Mouse (Mus musculus) telencephalon, adult 2 months (tissue): ENCODE measurements around the gene Rnf114.

Experiments used
- DNase-seq: peaks from one replicate; pipeline ENCODE4 v3.0.0-alpha.2; 2011; ENCODE audit warnings: low read depth, low spot score

Rnf114 gene

GRCm38 (mm10) chr2:167539536-167540476 lies 47.4 kb downstream of the Rnf114 start:
- no peak for DNase-seq

- no peak for DNase-seq
Measured at GRCm38 (mm10) chr2:167540477-167541110, 48.1 kb downstream of the Rnf114 start.

- DNase-seq, result no peak
Measured at GRCm38 (mm10) chr2:167541324-167541723, 48.9 kb downstream of the Rnf114 start.

DNA sequence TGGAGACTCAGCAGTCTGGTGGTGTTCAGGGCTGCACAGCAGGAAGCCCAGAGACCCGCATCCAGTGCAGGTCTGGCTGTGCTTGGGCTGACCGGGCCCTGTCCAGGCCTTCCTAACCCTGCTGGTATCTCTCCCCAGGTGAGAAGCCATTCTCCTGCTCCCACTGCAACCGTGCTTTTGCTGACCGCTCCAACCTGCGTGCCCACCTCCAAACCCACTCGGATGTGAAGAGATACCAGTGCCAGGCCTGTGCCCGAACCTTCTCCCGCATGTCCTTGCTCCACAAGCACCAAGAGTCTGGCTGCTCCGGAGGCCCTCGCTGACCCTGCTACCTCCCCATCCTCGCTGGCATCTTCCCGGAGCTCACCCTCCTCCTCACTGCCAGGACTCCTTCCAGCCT lies 49.3 kb downstream of the Rnf114 start:
- no peak for DNase-seq

- DNase-seq, result no peak
Measured at GRCm38 (mm10) chr2:167542361-167542760, 49.9 kb downstream of the Rnf114 start.

GRCm38 (mm10) chr2:167543121-167544003 lies 50.9 kb downstream of the Rnf114 start:
- DNase-seq, result no peak

DNA sequence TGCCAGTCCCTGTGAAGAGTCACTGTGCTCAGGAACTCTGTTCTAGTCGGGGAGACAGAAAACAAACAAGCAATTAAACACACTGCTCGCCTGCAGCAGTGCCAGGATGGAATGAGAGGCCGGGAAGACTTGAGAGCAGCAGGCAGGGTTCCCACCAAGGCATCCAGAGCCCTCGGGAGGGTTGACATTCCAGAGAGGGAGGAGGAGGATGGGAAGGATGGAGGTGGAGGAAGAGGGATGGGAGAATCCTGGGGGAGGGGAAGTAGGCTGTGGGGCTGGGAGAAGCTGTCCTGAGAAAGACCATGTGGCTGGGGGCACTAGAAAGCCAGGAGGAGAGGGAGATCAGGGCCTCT lies 51.5 kb downstream of the Rnf114 start:
- DNase-seq, result no peak

DNA sequence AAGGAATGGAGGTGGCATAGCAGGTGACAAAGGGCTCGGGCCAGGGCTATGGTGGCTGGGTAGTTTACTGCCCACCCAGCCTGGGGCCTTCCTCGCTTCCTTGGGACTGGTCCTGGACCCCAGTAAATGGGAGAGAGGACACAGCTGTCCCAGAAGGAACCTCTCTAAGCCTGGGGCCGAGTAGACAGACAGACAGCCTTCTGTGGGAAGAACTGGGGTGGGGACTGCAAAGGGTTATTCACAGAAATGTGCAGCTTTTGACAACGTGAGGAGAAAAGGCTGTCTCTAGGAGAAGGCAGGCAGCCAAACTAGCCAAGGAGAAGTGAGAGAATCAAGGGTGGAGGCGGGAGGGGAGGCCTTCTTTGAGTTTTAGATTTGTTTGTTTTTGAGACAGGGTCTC lies 52.0 kb downstream of the Rnf114 start:
- DNase-seq, result no peak

DNA sequence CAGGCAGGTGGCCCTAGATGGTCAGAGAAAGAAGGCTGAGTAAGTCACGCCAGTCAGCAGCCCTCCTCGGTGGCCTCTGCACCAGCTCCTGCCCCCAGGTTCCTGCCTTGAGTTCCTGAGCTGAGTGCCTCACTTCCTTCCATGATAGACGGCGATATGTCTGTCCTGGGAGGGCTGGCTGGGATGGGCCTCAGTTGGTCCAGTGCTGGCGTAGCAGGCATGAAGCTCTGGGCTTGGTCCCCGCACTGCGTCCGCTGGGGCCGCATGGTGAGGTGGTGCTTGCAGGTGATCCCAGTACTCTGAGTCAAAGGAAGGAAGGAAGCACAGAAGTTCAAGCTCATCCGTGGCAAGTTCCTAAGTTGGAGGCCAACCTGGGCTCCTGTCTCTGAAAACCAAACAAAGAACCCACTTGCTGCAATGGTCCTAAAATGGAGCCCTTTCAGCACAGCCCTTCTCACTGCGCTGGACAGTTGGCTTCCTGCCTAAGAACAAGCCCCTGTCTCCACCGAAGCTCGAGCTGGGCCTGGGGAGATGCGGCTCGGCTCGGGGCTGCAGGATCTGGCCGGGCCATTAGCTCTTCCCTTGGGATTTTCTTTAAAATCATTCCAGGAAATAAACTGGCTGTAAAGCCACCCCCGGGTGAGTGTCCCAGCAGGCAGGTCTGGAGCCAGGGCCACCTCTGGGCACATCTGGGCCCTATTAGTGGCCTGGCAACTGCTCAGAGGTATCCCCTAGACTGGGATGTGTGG lies 54.2 kb downstream of the Rnf114 start:
- DNase-seq, result no peak

DNA sequence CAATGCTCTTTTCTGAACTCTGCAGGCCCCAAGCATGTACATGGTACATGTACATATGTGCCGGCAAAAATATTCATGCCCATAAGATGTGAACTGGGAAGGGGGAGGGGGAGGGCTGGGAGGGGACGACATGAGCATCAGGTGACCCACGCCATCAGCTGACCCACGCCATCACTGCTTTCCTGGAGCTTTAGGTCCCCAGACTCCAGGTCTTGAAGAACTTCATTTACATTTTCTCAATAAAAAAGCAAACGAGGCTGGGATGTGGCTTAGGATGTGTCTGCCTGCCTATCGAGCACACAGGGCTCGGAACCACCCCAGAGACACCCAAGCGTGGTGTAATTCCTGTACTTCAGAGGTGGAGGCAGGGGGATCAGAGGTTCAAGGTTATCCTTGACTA lies 55.0 kb downstream of the Rnf114 start:
- no peak for DNase-seq

DNA sequence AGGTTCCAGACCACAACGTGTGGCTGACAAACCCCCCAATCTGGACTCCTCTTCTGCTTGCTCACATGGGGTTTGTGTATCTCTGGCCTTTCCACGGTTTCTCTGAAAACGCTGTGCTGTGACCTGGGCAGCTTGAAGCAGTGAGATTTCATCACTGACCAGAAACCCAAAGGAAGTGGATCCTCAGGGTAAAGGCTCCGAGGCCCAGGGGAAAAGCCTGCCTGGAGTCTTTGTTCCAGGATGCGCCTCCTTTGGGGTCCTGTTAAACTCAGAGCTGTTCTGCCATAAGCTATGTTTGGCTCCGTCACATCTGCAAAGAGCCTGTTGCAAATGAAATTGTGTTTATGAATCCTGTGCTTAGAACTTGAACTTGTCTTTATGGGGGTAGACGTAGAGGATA lies 56.5 kb downstream of the Rnf114 start:
- no peak for DNase-seq

GRCm38 (mm10) chr2:167550341-167550854 lies 58.0 kb downstream of the Rnf114 start:
- DNase-seq, result no peak

DNA sequence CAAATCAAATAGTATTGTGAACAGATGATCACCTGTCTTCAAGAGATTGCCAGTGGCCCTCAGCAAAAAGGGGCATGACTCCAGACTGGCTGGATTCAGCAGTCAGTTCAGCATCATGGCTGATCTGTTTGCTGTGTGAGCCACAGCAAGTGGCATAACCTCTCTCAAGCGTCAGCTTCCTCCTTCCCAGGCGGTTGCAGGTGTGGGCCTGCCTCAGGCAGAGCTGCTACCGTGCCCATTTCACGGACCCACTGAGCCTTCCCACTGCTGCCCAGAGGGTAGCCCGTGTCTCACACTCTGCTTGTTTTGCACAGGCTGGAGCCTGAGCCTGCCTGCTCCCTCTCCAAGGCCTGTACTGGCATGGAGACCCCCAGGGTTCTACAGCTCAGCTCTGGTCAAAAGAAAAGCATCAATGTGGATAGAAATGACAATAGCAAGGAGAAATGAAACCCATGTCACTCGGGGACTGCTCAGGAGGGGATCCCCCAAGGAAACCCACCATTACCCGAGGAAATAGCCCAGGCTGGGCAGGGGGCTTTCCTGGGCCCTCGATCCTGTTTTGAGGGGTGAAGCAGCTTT lies 59.0 kb downstream of the Rnf114 start:
- no peak for DNase-seq

GRCm38 (mm10) chr2:167552292-167552691 lies 59.8 kb downstream of the Rnf114 start:
- DNase-seq, result no peak

DNA sequence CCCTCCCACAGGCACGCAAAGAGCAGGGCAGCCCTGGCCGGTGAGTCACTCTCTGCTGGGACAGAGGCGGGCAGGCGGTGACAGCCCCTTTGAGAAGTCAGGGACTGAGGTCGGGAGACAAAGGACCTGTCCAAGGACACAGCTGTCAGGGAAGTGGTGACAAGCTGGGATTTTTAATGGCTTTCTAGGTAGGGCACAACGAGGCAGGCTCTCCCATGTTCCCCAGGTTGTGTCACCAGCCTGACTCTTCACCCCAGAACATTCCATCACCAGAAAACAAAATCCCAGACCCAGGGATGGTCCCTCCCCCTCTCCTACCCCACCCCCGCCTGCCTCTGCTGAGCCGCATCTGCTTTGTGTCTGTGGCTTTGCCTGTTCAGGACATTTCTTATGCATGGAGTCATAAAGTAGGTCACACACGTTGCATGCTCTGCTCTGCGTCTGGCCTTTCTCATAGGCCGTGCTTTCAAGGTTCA lies 60.5 kb downstream of the Rnf114 start:
- DNase-seq, result no peak

DNA sequence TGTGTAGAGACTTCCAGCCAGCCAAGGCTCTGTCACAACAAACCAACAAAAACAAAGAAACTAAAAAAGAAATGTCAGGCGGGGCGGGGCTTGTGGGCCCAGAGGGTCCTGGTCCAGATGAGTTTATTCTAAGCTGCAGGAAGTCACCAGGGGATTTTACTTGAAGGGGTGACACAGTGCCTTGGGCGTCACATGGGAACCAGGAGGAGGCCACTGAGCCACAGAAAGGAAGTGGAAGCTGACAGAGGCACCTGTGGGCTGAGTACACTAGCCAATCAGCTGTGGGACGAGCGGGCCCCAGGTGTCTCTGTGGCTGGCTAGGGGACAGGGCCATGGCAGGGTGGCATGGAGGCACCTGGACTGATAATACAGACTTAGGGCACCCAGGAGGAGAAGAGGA lies 63.3 kb downstream of the Rnf114 start:
- no peak for DNase-seq

DNA sequence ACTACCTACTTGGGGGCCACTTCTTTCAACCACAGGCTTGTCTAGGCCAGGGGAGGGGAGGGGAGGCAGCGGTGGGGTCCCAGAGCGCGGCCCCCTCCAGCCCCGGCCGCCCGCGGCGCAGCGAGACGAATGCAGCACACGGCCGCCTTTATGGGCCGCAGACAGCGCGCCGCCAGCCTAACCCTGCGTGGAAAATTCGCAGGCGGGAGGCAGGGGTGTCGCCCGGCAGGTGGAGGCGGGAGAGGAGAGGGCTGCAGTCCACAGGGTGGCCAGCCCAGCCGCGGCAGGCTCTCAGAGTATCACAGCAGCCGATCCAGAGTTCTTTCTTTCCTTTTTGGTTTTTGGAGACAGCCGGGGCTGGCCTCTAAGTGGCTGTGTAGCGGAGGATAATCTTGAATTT lies 67.0 kb downstream of the Rnf114 start:
- DNase-seq, result no peak

- no peak for DNase-seq
Measured at GRCm38 (mm10) chr2:167562101-167562500, 69.7 kb downstream of the Rnf114 start.

DNA sequence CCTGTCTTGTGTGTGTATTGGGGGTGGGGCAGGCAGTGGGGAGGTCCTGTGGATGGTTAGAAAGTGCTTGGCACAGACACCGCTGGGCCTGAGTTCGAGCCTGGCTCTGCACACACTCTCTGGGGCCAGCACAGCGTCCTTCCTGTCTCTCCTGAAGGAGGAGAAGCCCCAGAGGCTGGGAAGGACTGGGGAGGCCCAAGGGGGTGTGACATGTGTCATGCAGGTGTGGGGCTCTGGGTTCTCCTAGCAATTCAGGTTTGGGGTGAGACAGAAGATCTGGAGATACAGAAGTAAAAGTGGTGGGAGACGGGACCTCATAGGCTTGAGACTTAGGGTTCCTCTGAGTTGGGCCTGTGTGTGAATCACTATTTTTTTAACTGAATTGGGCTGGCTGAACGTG lies 70.6 kb downstream of the Rnf114 start:
- DNase-seq, result no peak

- no peak for DNase-seq
Measured at GRCm38 (mm10) chr2:167563703-167564102, 71.3 kb downstream of the Rnf114 start.
